Mouse (Mus musculus): ENCODE measurements at regions not wholly inside any gene's neighbourhood (a gene's known extent, or its start where the extent isn't known, plus 50 kb on each side); places are given as distances from the start of the nearest gene placed in this dataset.

GRCm38 (mm10) chr9:116366193-116366592, 191.0 kb upstream of the Tgfbr2 start:
- DNase-seq (ENCODE audit: low spot score): no peak

GRCm38 (mm10) chr9:116365701-116366100, 190.5 kb upstream of the Tgfbr2 start:
- no peak for DNase-seq (ENCODE audit: low spot score)

DNA sequence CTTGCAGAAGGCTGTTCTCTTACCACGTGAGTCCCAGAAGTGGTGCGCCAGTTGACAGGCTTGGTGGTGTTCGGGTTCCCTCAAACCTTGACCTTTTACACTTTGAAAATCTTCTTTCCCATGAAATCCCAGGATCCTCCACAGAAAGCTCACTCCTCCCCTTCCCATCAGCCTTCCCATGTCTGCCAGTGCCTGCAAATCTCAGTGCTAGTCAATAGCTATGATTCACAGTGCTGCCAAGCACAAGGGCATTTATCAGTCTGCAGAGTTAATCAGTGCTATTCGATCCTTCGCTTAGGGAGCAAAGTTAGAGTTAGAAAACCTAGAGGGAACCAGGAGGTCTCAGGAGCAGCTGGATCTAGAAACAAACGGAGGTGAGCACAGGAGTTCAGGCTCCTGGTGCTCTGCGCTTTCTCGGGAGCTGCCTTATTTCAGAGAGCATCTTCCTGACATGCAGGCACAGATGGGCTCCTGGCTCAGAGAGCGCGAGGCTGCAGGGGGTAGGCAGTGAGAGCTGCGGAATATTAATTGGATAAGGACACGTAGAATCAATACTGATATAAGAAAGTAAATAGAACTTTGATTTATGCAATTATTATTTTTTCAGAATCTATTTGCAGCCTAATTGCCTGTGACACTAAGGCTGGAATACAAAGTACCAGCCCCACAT, 190.0 kb upstream of the Tgfbr2 start:
- DNase-seq (ENCODE audit: low spot score): no peak

DNA sequence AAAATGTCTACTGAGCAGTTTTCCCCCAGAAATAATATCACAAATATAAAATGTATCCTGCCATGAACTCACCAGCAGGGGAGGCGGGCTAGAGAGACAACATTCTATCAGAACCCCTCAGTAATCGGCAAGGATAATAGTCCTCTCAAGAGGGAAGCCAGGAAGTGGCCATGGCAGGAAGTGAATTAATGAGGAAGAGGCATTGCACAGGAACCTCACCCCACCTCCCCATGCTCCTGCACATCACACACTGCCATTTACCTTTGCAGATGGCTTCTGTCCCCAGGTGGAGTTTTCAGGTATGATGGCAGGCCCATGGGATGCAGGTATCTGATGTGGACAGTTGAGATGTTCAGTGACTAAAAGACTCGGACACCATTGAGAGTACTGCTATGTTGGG, 185.9 kb upstream of the Tgfbr2 start:
- DNase-seq (ENCODE audit: low spot score): no peak

- no peak for DNase-seq (ENCODE audit: low spot score)
Observed at GRCm38 (mm10) chr9:116354056-116354732, 179.0 kb upstream of the Tgfbr2 start.

- peak; percentile 36 for DNase-seq (ENCODE audit: low spot score)
Observed at GRCm38 (mm10) chr9:116352801-116353494, 177.8 kb upstream of the Tgfbr2 start.

- no peak for DNase-seq (ENCODE audit: low spot score)
Observed at GRCm38 (mm10) chr9:116350804-116351547, 175.8 kb upstream of the Tgfbr2 start.

GRCm38 (mm10) chr9:116347021-116347420, 171.9 kb upstream of the Tgfbr2 start:
- DNase-seq (ENCODE audit: low spot score): no peak

DNA sequence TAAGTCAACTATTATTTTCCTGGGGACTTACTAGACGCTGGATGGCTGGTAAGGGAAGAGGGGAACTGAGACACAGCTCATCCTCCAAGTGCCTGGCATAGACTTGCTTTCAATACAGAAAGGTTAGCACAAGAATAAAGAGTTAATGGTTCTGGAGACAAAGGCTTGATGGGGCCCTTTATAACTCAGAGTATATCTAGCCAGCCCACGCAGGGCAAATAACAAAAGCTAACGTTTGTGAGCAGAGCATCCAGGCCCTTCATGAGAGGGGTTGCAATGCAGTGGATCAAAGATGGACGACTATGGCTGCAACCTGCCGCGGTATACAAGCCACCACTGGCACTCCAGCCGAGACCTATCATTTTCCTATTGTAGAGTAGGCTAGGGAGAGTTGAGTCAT, 171.3 kb upstream of the Tgfbr2 start:
- DNase-seq (ENCODE audit: low spot score): no peak

DNA sequence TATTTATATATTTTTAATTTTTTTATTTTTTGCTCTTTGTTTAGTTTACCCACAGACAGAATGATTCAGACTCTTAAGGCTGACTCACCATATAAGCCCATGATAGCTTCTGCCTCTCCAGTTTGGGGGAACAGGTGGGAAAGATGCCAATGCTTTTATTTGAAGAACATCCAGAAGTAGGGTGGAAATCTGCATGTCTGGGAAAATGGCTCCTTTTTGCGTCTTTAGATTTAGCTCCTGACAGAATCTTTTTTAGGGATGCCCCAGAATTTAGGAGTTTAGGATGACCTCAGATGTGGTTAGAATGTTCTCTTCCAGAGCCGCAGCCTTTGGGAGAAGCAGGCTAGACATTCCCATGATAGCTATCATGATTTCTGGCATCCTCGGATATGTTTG, 167.9 kb upstream of the Tgfbr2 start:
- no peak for DNase-seq (ENCODE audit: low spot score)

DNA sequence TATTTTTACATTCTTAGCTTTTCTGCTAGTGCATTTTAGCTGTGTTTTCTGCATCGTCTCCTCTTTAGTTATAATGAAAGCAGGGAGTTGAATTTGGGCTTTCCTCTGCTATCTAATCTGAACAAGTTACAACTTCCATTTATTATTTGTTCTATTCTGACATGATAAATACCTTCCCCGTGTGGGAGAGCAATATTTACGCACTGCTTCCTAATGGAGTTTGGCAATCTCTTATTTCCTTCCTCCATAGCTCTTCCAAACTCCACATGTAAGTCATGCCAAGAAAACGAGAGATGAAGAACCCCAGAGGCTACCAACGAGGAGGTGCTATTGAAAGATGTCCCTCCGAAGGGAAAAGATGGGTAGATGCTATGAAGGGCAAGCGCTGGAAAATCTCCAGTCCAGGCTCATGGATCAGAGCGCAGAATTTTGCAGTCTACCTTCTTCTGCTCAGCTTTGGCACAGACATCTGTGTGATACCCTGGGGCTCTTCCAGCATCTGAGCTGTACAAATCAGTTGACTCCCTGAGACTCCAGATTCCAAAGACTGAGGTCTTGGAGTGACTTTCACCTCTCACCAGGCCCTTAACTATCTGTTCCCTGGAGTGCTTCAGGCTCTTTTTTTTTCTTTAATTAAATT, 167.4 kb upstream of the Tgfbr2 start:
- DNase-seq (ENCODE audit: low spot score): no peak

DNA sequence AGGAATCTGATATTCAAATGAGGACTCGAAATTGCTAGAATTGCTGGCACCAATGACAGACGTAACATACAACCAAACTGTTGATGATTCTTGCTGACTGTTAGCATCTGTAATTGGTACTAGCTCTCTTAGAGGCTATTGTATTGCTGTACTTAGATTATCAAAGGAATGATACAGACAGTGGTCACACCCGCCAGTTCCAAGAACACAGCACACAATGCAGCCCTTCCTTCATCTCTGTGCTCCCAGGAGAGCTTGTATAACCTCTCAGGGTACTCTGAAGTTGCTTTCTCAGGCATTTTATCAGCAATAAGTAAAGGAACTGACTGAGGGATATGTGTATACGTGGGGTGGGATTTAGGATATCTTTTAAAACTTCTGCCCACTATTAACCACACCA, 166.8 kb upstream of the Tgfbr2 start:
- no peak for DNase-seq (ENCODE audit: low spot score)

DNA sequence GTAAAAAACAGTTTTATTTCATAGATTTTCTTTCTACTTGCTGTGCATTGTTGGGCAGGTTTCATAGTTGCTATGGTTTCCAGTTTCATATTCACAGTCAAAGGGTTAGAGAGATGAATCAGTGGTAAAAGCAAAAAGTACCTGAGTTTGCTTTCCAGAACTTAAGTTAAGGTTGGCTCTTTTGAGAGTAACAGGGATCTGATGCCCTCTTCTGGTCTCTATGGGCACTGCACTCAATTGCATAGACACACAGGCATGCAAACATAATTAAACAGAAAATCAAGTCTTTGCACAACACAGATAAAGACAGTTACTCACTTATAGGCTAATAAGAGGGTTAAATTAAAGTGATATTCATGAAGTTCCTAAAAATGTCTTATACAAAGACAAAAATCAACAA, 165.8 kb upstream of the Tgfbr2 start:
- no peak for DNase-seq (ENCODE audit: low spot score)

GRCm38 (mm10) chr9:116338729-116339100, 163.6 kb upstream of the Tgfbr2 start:
- no peak for DNase-seq (ENCODE audit: low spot score)

- no peak for DNase-seq (ENCODE audit: low spot score)
Observed at GRCm38 (mm10) chr9:116338093-116338728, 163.1 kb upstream of the Tgfbr2 start.

DNA sequence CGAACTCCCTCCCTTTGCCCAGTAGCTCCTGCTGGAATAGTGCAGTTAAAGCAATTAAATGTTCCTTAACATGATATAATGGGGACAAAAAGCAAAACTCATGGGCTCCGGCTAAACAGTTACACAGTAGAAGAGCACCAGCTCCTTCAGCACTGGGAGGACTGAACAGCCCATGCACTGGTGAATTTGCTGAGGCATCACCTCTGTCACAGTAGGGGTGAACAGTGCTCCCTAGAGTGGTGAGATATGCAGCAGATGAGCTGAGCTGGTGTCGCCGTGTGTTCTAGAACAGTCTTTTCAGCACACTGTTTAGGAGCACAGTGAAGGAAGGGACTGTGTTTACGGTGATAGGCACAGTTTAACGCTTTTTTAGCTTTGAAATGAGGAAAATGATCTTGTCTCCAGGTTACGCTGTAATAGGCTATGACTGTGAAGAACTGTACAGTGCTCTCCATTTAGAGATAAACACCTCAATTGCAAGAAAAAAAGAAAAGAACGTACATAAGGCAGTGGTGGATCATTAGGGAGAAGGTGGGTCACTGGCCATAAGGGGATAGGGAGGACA, 162.4 kb upstream of the Tgfbr2 start:
- DNase-seq (ENCODE audit: low spot score): no peak

GRCm38 (mm10) chr9:116335561-116336478, 160.7 kb upstream of the Tgfbr2 start:
- DNase-seq (ENCODE audit: low spot score): no peak

DNA sequence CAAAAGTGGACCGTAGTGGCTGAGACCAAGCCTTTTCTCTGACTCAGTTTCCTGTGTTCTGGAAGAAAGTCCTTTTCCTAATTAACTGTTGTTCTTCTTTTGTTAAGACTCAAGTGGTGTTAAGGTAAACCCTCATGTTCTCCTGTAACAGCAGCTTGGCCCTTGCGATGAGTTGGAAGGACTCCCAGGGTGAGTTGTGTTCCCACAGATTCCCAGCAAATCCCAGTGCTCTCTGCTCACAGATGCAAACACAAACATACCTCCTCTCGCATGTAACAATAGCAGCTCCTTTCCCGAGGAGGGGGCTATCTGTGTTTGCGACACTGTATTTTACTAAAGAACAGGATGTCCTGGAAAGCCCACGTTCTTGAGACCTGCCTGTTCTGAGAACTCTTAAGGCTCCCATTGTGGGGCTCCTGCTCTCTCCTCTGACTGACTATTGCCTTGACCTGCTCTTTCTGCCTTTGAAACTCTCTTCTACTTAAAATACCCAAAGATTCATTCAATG, 158.8 kb upstream of the Tgfbr2 start:
- DNase-seq (ENCODE audit: low spot score): no peak

DNA sequence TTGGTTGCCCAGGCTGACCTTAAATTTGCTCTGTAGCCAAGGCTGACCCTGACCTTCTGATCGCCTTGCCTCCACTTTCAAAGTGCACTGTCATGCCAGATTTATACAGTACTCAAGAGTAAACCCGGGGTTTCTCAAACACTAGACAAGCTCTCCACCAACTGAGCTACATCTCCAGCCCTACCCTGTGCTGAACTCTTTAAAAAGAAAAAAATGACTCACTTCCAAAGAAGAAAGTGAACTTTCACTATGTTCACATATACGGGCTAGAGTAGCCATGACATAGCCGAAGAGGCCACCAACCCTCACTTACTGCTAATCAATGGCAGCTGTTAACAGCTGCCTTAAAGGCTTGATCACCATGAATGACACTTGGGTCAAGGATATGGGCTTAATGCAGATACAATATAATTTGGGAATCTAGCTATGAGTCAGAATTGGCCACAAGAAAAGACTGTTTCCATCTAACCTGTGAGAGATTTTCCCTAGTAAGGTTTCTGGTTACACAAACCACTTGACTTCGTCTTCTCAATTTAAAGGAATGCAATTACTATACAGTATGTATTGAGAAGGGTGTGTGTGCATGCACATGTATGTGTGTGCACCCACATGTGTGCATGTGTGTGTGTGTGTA, 157.4 kb upstream of the Tgfbr2 start:
- DNase-seq (ENCODE audit: low spot score): no peak

DNA sequence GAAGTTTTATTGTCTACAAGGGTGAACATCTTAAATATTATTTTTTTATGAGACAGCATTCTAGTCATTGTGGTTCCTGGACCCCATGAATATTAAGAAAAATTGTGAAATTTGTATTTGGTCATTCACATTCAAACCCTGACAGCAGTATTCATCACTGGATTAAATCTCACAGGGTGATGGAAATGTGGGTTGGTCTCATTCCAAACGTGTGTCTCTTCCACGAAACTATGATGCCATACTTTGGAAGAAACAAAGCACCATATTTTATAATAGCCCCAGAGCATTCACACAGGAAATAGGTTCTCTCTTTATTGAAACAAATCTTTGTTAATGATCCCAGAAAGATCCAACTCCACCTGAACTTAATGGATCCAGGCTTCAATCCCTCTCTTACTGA, 156.2 kb upstream of the Tgfbr2 start:
- no peak for DNase-seq (ENCODE audit: low spot score)

All from testis, postnatal 14 days (tissue).